Mouse (Mus musculus): Measurements from ENCODE around the gene Nod2. TPM values are rescaled to one million over a fixed set of nuclear protein-coding genes. Genes with fewer than 3 reads are reported as not detected.

The Nod2 gene
- polyA plus RNA-seq, 1 experiment from 2014 or later: 0.09 TPM

- Histone ChIP-seq H3K36me3 (replicated peaks) (no peaks in the 10 kb centered on the region), H3K9me3 (replicated peaks) (no peaks in the 10 kb centered on the region), H3K4me2 (peak overlapping the region; percentile 93), H3K27me3 (no peaks in the 10 kb centered on the region), H3K27ac (replicated peaks) (peak overlapping the region; percentile 4; the same call in 1 of the 2 replicates), H3K4me1 (replicated peaks) (peaks cover 25% of the 10 kb centered on the region), H3K4me3 (replicated peaks) (peak overlapping the region; percentile 92), H3K9ac (peak overlapping the region; percentile 33; the same call in 1 of the 2 replicates)
- no peak for ATAC-seq (ENCODE audit: insufficient read depth)
- 18% methylated on average over 7 of the region's 7 CpGs for WGBS (ENCODE audit: insufficient replicate concordance)
These were observed 49.1 kb downstream of the Nod2 start for GRCm38 (mm10) chr8:88696228-88696627.

DNA sequence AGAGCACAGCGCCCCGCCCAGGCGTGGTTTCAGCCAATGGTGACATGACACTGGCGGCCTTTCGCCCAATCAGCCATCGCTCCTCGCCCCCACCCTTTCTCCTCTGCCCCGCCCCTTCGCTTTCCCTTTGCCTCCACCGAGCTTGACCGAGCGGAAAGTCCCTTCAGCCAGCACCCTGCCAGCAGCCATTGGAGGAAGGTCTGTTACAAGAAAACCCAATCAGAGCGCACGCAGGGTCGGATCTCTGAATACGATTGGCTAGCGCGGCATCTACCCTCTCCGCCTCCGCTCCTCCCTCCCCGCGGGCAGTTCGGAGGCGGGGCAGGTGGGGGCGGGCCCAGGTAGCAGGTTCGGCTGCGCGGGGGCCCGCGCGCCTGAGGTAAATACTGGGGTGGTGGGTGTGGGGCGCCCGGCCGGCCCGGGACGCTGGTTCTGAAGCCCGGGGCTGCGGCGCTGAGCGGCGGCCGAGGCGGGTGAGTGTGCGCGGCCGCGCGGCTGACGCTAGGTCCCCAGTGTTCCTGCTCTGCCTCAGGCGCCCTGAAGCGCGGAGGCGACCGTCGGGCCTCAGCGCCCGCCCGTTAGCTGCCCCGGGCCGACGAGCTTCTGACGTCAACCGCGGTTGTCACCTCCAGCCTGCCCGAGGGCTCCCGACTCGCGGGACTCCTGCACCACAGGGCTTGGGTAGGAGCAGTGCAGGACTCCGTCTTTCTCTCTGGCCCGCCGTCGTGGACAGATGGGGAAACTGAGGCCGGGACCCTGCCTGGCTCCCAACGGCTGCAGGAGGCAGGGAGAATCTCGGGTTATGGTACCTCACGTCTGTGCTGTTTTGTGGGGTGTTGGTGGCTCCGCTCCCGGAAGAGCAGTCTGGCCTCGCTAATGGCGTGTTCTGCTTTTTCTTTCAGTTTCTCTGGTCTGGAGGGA lies 49.9 kb downstream of the Nod2 start, which contains the start of gene Cyld:
Cyld (plus strand) TSS at position 308 of the 921 bp plus-strand sequence.
- peak within 1 kb of the TSS; percentile 82 for H3K9ac ChIP-seq
- H3K27ac ChIP-seq (replicated peaks): peak within 1 kb of the TSS; percentile 81
- peaks cover 25% of the 10 kb centered on the region for H3K4me1 ChIP-seq (replicated peaks)
- peak; percentile 98 for ATAC-seq (ENCODE audit: insufficient read depth)
- H3K4me3 ChIP-seq (replicated peaks): peak within 1 kb of the TSS; percentile 92
- H3K4me2 ChIP-seq: peak within 1 kb of the TSS; percentile 93
- H3K9me3 ChIP-seq (replicated peaks): no peaks in the 10 kb centered on the region
- under 1% methylated on average over 70 of the region's 80 CpGs for WGBS (ENCODE audit: insufficient replicate concordance)
- no peaks in the 10 kb centered on the region for H3K36me3 ChIP-seq (replicated peaks)
- no peaks in the 10 kb centered on the region for H3K27me3 ChIP-seq

GRCm38 (mm10) chr8:88697642-88698031 lies 50.5 kb downstream of the Nod2 start:
- no peaks in the 10 kb centered on the region for H3K36me3 ChIP-seq (replicated peaks)
- H3K4me2 ChIP-seq: peak overlapping the region; percentile 93
- no peaks in the 10 kb centered on the region for H3K9me3 ChIP-seq (replicated peaks)
- peak overlapping the region; percentile 82 for H3K9ac ChIP-seq
- H3K4me1 ChIP-seq (replicated peaks): peaks cover 25% of the 10 kb centered on the region
- no peaks in the 10 kb centered on the region for H3K27me3 ChIP-seq
- H3K4me3 ChIP-seq (replicated peaks): peak overlapping the region; percentile 92
- H3K27ac ChIP-seq (replicated peaks): peak overlapping the region; percentile 81
- ATAC-seq (ENCODE audit: insufficient read depth): no peak
- 14% methylated on average over 4 of the region's 4 CpGs for WGBS (ENCODE audit: insufficient replicate concordance)

- Histone ChIP-seq H3K27ac (replicated peaks) (no peak overlapping the region), H3K27me3 (no peaks in the 10 kb centered on the region), H3K4me1 (replicated peaks) (peaks cover 25% of the 10 kb centered on the region), H3K4me2 (peak overlapping the region; percentile 93), H3K4me3 (replicated peaks) (peak overlapping the region; percentile 92), H3K36me3 (replicated peaks) (no peaks in the 10 kb centered on the region), H3K9ac (peak overlapping the region; percentile 82), H3K9me3 (replicated peaks) (no peaks in the 10 kb centered on the region)
- 42% methylated on average over 2 of the region's 2 CpGs for WGBS (ENCODE audit: insufficient replicate concordance)
- no peak for ATAC-seq (ENCODE audit: insufficient read depth)
These were observed 50.9 kb downstream of the Nod2 start for GRCm38 (mm10) chr8:88698048-88698447.

- H3K4me1 ChIP-seq (replicated peaks): peaks cover 10% of the 10 kb centered on the region
- H3K9me3 ChIP-seq (replicated peaks): no peaks in the 10 kb centered on the region
- no peak overlapping the region for H3K4me3 ChIP-seq (replicated peaks)
- H3K4me2 ChIP-seq: no peak overlapping the region
- H3K27me3 ChIP-seq: no peaks in the 10 kb centered on the region
- WGBS (ENCODE audit: insufficient replicate concordance): 45% methylated on average over 2 of the region's 2 CpGs
- H3K36me3 ChIP-seq (replicated peaks): no peaks in the 10 kb centered on the region
- no peak overlapping the region for H3K9ac ChIP-seq
- no peak for ATAC-seq (ENCODE audit: insufficient read depth)
- no peak overlapping the region for H3K27ac ChIP-seq (replicated peaks)
These were observed 54.5 kb downstream of the Nod2 start for GRCm38 (mm10) chr8:88701611-88702010.

DNA sequence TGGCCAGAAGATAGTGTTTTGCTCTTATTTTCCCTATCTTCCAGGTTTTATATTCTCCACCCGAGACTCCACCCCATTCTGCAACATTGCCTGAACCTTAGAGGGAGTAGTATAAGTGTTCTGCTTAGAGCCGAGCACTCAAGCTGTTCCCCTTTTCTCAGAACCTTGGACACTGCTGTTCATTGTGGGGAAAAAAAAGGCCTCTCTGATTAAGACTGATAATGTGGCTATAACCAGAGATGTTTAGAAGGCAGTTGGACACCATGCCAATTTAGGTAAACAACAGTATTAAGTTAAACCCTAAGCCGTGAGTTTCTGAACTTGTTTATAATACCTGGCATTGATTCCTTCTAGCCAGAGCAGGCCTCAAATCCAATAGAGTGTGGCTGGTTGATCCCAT lies 55.7 kb downstream of the Nod2 start:
- no peak overlapping the region for H3K4me3 ChIP-seq (replicated peaks)
- no peaks in the 10 kb centered on the region for H3K27me3 ChIP-seq
- H3K27ac ChIP-seq (replicated peaks): no peak overlapping the region
- H3K9me3 ChIP-seq (replicated peaks): no peaks in the 10 kb centered on the region
- H3K4me2 ChIP-seq: no peak overlapping the region
- H3K9ac ChIP-seq: no peak overlapping the region
- no peaks in the 10 kb centered on the region for H3K36me3 ChIP-seq (replicated peaks)
- 56% methylated on average over 3 of the region's 3 CpGs for WGBS (ENCODE audit: insufficient replicate concordance)
- peaks cover 3% of the 10 kb centered on the region for H3K4me1 ChIP-seq (replicated peaks)
- no peak for ATAC-seq (ENCODE audit: insufficient read depth)

- H3K27me3 ChIP-seq: no peaks in the 10 kb centered on the region
- H3K9ac ChIP-seq: no peak overlapping the region
- no peak for ATAC-seq (ENCODE audit: insufficient read depth)
- H3K4me1 ChIP-seq (replicated peaks): no peaks in the 10 kb centered on the region
- 83% methylated on average over 2 of the region's 2 CpGs for WGBS (ENCODE audit: insufficient replicate concordance)
- no peaks in the 10 kb centered on the region for H3K9me3 ChIP-seq (replicated peaks)
- no peak overlapping the region for H3K4me3 ChIP-seq (replicated peaks)
- H3K36me3 ChIP-seq (replicated peaks): peaks cover 11% of the 10 kb centered on the region; the same call in 1 of the 2 replicates
- H3K4me2 ChIP-seq: no peak overlapping the region
- no peak overlapping the region for H3K27ac ChIP-seq (replicated peaks)
These were observed 76.3 kb downstream of the Nod2 start for GRCm38 (mm10) chr8:88723256-88723963.

Other genes starting within 250 kb of the Nod2 start
- gene Nkd1, start 126.0 kb upstream of the Nod2 start, polyA plus RNA-seq (2015; fragmentation: Nextera tagmentation; extraction: Ambion mirVana): 1.8 and 1.9 TPM in 2 replicates
- gene Snx20, start 11.2 kb upstream of the Nod2 start, polyA plus RNA-seq (2015; fragmentation: Nextera tagmentation; extraction: Ambion mirVana): 4.3 and 4.8 TPM in 2 replicates
- gene Cyld, start 49.7 kb downstream of the Nod2 start, polyA plus RNA-seq (2015; fragmentation: Nextera tagmentation; extraction: Ambion mirVana): 6.1 and 6.6 TPM in 2 replicates

Data from liver, embryonic 15.5 days (tissue).